Mouse (Mus musculus) ES-E14 (cell line): ENCODE data around the gene Zfp143. TPM values are rescaled to one million over a fixed set of nuclear protein-coding genes. Genes with fewer than 3 reads are reported as not detected.
"Not testable (repeated sequence)": the region's sequence is repeated elsewhere in the genome, so short reads cannot be mapped to it uniquely, and the experiment has no call there.

ENCODE experiments used
- DNase-seq: peaks from one replicate; pipeline ENCODE4 v3.0.0-alpha.2; 2013; ENCODE audit warnings: low read depth, low spot score
- H3K27ac ChIP-seq: 2 replicates; pipeline ENCODE4 v1.5.1; 2012; ENCODE audit warnings: low read depth, mild to moderate bottlenecking, low read length, moderate library complexity, mixed read lengths; ENCODE audit not compliant: poor library complexity, insufficient read depth, severe bottlenecking
- H3K36me3 ChIP-seq: 2 replicates; pipeline ENCODE4 v1.6.1; 2012; ENCODE audit warnings: mild to moderate bottlenecking, low read length, moderate library complexity, mixed read lengths; ENCODE audit not compliant: control insufficient read depth, poor library complexity, insufficient read depth, severe bottlenecking
- H3K4me1 ChIP-seq, 2 experiments: fragments of 150-350 bp in 1 of 2; sonication (generic) in 1 of 2; 2 replicates each; pipeline ENCODE4 v1.6.1; 2012; ENCODE audit warnings: low read length in 2 of 2, mild to moderate bottlenecking in 1 of 2, mixed read lengths in 1 of 2; ENCODE audit not compliant: control insufficient read depth in 2 of 2, insufficient read depth in 2 of 2, poor library complexity in 1 of 2
- H3K4me3 ChIP-seq, 2 experiments: fragments of 150-350 bp in 1 of 2; sonication (generic) in 1 of 2; 2 replicates each; pipeline ENCODE4 v1.5.1; 2012; ENCODE audit warnings: low read length in 2 of 2, low read depth in 1 of 2, mild to moderate bottlenecking in 1 of 2, mixed read lengths in 1 of 2; ENCODE audit not compliant: insufficient read depth in 1 of 2, poor library complexity in 1 of 2, severe bottlenecking in 1 of 2
- H3K9ac ChIP-seq: 2 replicates; pipeline ENCODE4 v1.6.1; 2012; ENCODE audit warnings: low read depth, mild to moderate bottlenecking, low read length, mixed read lengths; ENCODE audit not compliant: poor library complexity, insufficient read depth, severe bottlenecking
- H3K9me3 ChIP-seq: fragments of 150-350 bp; sonication (generic); 2 replicates; pipeline ENCODE4 v1.6.1; 2012; ENCODE audit warnings: low read depth, mild to moderate bottlenecking, low read length; ENCODE audit not compliant: control insufficient read depth, insufficient read depth
- CHD2 ChIP-seq: IDR thresholded peaks from 2 replicates; pipeline ENCODE4 v1.6.1; 2014; ENCODE audit warnings: mild to moderate bottlenecking, low read depth, low read length, inconsistent platforms
- HCFC1 ChIP-seq: IDR thresholded peaks from 2 replicates; pipeline ENCODE4 v1.6.1; 2012; ENCODE audit warnings: low read length, inconsistent platforms, borderline replicate concordance; ENCODE audit not compliant: insufficient read depth
- MAFK ChIP-seq: IDR thresholded peaks from 2 replicates; pipeline ENCODE4 v1.6.1; 2014; ENCODE audit warnings: mild to moderate bottlenecking, low read depth, low read length, inconsistent platforms; ENCODE audit not compliant: insufficient read depth
- ZC3H11A ChIP-seq: IDR thresholded peaks from 2 replicates; pipeline ENCODE4 v1.6.1; 2012; ENCODE audit warnings: low read depth, mild to moderate bottlenecking, inconsistent platforms, low read length, borderline replicate concordance
- ZNF384 ChIP-seq: IDR thresholded peaks from 2 replicates; pipeline ENCODE4 v1.6.1; 2012; ENCODE audit warnings: low read depth, low read length, inconsistent platforms
- in situ Hi-C, 2 experiments: fragments of 600-800 bp; cut with MboI; formaldehyde crosslinking; loops; one replicate each; pipeline ENCODE4 v1.15.1; 2025; ENCODE audit warnings: low sequenced_read_pairs in 2 of 2, inconsistent platforms in 1 of 2; ENCODE audit not compliant: unreplicated experiment in 2 of 2
- total RNA-seq: library from RNA; depleted of rRNA; stranded (reverse); fragments of 300-350 nt; gene quantifications from 2 replicates; pipeline ENCODE4 v1.2.3, GENCODE M21; 2012

The Zfp143 gene
- total RNA-seq, 1 experiment, result 23.1 TPM

- TF ChIP-seq ZNF384 (no peak), MAFK (no peak), HCFC1 (no peak), ZC3H11A (no peak), CHD2 (no peak)
- in situ Hi-C loops, result no loop called here
- Histone ChIP-seq H3K27ac (no peak overlapping the region), H3K9ac (no peak overlapping the region), H3K4me1 (no peaks in the 10 kb centered on the region; a peak in 1 of 4 replicates), H3K9me3 (no peaks in the 10 kb centered on the region), H3K36me3 (peaks cover 18% of the 10 kb centered on the region; the same call in 1 of the 2 replicates), H3K4me3 (no peak overlapping the region)
- DNase-seq, result no peak
Observed at GRCm38 (mm10) chr7:110030342-110030741, 30.7 kb upstream of the Zfp143 start.

GRCm38 (mm10) chr7:110057723-110058122 lies 3.3 kb upstream of the Zfp143 start:
- in situ Hi-C loops, H3K4me3 ChIP-seq, H3K4me1 ChIP-seq, H3K9ac ChIP-seq, H3K9me3 ChIP-seq, H3K27ac ChIP-seq, DNase-seq: not testable (repeated sequence)
- H3K36me3 ChIP-seq, result peaks cover 12% of the 10 kb centered on the region
- peak; percentile 61 for TF ChIP-seq ZNF384

GRCm38 (mm10) chr7:110059092-110059785 lies 1.8 kb upstream of the Zfp143 start:
- no peak overlapping the region; the same call in 1 of the 2 replicates for H3K9ac ChIP-seq
- TF ChIP-seq CHD2, result 0 out of 2 replicates have a peak, but pooled peaks have one; percentile 18
- TF ChIP-seq ZNF384, result no peak
- TF ChIP-seq ZC3H11A, result no peak
- TF ChIP-seq MAFK, result no peak
- in situ Hi-C loops, result no loop called here
- H3K9me3 ChIP-seq, result no peaks in the 10 kb centered on the region
- H3K4me3 ChIP-seq, result no peak overlapping the region
- H3K36me3 ChIP-seq, result peaks cover 7% of the 10 kb centered on the region
- DNase-seq, result peak; percentile 68
- peaks cover 0 to 4% of the 10 kb centered on the region in 2 experiments; a peak in 1 of 4 replicates for H3K4me1 ChIP-seq
- no peak overlapping the region; the same call in 1 of the 2 replicates for H3K27ac ChIP-seq

- peak overlapping the region; percentile 100; the same call in 1 of the 2 replicates for H3K9ac ChIP-seq
Observed at GRCm38 (mm10) chr7:110060106-110060668, 830 bp upstream of the Zfp143 start.

More at GRCm38 (mm10) chr7:110060106-110060668, 830 bp upstream of the Zfp143 start:
- Histone ChIP-seq H3K36me3 (peaks cover 2% of the 10 kb centered on the region; the same call in 1 of the 2 replicates), H3K27ac (peak overlapping the region; percentile 100; the same call in 1 of the 2 replicates), H3K4me3 (peak overlapping the region; percentile 79 to 95), H3K4me1 (peaks cover 0 to 4% of the 10 kb centered on the region in 2 experiments; a peak in 1 of 4 replicates), H3K9me3 (no peaks in the 10 kb centered on the region)
- TF ChIP-seq ZC3H11A (no peak), HCFC1 (no peak), MAFK (no peak), ZNF384 (no peak), CHD2 (no peak)
- no peak for DNase-seq
- in situ Hi-C loops, result no loop called here
